Mouse (Mus musculus) testis, postnatal 10 days (tissue): ENCODE data around the gene Phf21a.
A peak's percentile ranks its signal among the peaks of the same experiment; 100 is the strongest.

Source experiments
- DNase-seq: peaks from one replicate; pipeline ENCODE4 v3.0.0; 2021; ENCODE audit warnings: low spot score

Phf21a gene

DNA sequence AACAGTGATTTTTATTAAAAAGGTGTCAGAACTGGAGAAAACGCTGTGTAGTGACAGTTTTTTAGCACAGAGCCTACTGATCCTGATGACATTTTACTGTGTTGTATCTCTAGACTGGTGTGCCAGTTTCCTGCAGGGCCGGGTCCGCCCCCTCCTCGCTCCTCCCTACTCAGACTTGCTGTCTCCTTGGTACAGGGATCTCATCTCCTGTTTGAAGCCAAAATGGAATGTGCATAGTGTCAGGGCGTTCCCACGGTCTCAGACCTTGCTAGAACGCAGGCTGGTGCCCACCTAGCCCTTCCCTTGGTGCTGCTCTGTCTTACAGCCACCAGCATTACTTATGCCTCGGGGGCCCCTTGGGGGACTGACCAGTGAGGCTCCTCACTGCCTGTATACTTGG lies 268.9 kb downstream of the Phf21a start:
- DNase-seq, result no peak

DNA sequence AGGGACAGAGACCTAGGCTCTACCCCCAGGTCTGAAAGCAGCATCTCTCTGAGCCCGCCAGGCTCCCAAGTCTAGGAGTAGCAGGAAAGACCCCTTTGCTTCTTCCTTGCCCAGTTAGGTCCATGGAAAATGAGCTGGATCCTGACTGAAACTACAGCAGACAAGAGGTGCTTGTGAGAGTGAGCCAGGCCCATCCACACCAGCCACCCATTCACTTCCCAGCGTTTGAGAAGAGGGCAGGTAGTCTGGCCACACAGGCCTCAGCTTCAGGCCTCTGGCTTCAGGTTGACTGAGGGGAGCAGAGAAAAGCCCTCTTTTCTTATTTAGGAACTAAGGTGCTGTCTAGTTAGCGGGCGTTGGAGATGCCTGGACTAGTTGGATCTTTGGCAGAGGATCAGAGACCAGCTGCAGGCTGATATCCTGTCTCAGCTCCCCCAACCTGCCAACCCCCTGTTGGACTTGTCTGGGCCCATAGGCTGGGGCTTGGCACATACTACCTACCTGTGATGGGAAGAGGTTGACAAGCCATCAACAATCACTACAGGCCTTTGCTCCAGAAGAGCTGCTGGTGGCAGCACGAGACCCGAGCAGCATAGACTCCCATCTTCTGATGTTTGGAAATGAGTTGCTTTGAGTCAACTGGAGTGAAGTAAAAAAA lies 269.8 kb downstream of the Phf21a start:
- DNase-seq, result no peak

GRCm38 (mm10) chr2:92364086-92364485 lies 271.2 kb downstream of the Phf21a start:
- no peak for DNase-seq

GRCm38 (mm10) chr2:92365568-92365967 lies 272.7 kb downstream of the Phf21a start:
- DNase-seq, result no peak

DNA sequence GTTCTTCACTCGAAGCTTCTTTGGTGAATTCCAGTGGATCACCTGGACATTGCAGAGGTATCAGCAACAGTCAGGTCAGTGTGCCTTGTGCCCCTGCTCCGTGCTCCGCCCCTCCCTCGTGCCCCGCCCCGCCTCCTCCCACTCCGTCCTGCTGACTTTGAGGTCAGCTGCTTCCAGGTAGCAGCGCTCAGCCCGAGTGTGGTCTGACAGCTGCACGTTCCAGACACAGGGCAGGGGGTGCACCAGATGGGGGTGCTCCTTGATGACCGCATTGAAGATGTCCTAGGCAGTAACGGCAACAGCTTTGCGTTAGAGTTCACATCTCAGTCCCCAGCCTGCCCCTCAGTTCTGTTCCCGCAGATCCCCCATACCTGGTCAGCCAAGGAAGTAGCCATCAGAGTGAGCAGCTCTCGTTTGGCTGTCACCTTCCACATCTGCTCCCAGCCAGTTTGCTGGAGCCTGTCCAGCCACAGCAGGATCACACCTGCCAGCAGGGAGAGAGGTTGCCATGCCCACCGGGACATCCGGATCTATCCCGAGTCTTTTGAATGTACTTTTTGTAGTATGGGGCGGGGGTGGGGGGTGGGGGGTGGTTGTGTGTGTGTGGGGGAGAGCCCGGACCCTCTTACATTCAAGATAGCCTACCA lies 274.6 kb downstream of the Phf21a start:
- DNase-seq, result no peak

DNA sequence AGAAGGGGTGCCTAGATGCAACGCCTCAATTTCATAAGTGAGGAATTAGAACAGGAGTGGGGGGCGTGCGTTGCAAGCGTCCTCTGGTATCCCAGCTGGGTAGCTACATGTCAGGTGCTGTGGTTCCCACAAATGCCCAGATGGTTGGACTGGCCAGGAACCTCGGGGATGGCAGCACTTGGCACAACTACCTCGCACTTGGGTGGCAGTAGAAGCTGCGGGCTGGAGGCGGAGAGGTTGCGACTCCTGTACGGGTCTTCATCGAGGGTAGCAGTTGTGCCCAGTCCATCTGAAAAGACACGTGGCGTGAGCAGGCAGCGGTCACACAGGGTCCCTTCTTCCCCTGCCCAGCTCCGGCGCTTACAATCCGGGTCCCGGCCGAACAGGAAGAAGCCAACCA lies 277.5 kb downstream of the Phf21a start:
- DNase-seq, result no peak

DNA sequence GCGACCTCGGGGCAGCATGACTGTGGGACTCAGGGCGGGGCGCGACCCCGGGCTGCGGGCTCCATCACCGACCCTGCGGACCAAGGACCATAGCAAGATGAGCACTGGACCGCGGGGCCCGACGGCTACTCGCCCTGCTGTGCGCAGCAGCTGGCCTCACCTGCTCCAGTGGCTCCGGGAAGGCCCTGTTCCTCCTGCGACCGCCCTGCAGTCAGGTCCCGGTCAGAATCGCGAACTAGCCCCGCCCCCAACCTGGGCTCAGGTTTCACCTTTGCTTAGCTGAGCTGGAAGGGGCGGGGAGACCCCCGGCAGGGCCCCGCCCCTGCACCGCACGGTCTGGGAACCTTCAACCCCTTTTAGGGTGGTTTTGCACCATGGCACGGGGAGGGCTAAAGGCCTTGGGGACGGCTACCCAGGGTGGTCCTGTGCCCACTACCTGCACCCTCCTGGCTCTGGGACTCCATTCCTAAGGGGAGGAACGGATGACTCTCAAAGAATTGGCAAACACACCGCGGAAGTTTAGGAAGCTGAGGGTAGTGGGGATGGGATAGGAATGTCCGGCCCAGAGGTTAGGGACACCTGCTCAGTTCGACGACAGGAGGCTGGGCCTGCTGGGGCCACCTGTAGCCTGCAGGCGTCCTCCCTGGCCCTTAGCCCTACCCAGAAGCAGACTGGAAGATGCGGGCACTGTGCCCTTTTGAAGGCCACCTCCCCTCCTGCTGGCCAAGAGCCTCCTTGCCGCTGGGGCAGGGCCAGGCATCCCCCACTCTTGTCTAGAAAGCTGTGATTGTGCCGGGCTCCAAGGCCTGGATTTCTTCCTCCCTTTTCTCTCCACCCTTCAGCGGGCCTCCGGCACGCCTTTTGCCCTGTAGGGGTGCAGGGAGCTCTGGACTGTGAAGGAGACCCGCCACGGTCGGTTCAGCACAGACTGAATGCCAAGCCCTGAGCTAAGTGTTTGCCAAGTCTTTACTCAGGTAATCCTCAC lies 278.2 kb downstream of the Phf21a start:
- DNase-seq, result peak; percentile 80

DNA sequence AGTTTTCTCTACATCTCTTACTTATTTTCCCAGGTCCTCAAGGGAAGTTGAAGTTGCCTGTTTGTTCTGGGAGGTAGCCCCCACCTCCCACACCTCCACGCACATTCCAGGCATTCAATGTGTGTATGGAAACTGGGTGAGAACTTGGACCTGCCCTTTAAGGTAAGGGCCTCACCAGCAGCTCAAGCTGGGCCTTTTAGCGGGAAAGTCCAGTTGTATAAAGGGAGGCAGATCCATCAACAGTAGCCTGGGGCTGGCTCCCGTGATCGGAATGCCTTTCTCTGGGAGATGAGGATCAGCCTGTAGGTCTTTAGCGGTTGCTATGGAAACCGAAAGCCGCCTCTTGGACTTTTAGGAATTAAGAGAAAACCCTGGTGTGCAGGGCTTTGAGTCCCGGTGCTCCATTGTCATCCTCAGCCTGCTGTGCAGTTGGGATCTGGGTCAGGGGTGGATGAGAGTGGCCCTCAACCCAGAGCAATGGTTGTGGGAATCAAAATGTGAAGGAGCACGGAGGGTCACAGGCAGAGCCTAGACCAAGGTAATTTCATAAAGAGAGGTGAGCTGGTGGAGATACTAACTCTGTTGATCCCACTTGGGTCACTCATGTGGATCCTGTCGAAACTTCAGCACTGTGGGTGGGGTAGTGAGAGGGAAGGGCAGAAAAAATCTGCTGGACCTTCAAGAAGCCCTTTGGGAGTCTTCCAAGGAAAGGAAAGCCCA lies 279.2 kb downstream of the Phf21a start:
- no peak for DNase-seq

DNA sequence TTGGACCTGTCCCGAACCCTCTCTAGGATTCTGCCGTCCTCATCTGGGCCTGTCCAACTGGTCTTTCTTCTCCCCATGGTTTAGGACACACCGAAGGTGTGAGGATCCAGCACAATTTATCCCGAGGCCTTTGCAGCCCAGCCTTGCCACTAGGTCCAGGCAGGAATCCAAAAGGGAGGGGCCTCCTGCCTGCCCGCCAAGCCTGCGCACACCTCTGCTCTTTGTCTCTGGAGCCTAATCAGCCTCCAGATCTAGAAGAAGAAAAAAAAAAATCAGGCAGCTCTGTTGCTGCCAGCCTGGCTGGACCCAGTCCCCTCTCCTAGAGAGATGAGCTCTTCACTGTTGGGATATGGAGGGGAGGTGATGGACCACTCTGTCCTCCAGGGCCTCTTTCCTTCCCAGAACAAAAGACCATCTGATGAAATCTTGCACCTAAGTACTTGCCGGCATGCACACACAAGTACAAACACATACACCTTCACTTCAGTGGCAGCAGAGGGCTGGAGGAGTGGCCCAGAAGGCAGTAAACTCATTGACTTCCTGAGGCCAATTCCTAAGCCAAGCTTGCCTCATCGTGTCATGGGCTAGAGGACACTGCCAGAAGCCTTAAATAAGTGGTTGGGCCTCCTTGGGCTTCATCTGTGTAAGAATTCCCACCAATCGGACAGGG lies 280.0 kb downstream of the Phf21a start:
- DNase-seq, result no peak

DNA sequence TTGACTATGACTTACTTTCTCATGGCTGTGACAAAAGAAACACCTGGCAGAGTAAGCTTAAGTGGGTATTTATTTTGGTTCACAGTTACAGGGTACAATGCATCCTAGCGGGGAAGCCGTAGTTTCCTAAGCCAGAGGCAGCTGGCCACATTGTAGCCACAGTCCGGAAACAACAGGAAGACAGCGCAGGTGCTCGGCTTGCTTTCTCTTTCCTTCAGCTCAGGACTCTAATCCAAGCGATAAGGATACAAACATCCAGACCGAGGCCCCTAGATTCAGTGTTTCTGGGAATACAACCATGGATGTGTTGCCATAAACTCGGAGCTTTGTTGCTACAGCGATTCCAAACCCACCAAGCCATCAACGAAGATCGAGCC lies 280.5 kb downstream of the Phf21a start:
- no peak for DNase-seq

DNA sequence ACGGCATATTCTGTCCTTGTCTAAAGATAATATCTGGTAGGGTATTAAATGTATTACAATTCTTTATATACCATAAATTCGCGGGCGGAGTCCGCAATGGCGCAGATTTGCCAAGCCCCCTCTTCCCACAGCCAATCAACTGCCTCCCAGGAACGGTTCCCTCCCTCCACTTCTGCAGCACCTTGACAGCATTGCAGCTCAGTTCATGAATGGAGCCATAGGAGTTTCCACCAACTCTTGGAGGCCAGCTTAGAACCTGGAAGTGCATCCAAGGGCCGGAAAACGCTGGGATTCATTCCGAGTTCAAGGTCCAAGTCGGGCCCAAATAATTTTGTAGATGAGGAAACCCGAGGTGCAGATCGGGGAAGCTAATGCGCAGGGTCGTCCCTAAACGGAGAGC lies 281.6 kb downstream of the Phf21a start, which contains the start of the genes Pex16 and Large2:
Gene Pex16, plus strand, starts transcription at position 163 of the 400 bp plus-strand sequence.
Gene Large2, minus strand, starts transcription at position 356 of the 400 bp plus-strand sequence.
- no peak for DNase-seq

- peak; percentile 91 for DNase-seq
These were observed 282.2 kb downstream of the Phf21a start for GRCm38 (mm10) chr2:92375099-92375623.

GRCm38 (mm10) chr2:92375788-92376187 lies 282.9 kb downstream of the Phf21a start:
- no peak for DNase-seq

- DNase-seq, result no peak
These were observed 283.4 kb downstream of the Phf21a start for GRCm38 (mm10) chr2:92376300-92376699.

DNA sequence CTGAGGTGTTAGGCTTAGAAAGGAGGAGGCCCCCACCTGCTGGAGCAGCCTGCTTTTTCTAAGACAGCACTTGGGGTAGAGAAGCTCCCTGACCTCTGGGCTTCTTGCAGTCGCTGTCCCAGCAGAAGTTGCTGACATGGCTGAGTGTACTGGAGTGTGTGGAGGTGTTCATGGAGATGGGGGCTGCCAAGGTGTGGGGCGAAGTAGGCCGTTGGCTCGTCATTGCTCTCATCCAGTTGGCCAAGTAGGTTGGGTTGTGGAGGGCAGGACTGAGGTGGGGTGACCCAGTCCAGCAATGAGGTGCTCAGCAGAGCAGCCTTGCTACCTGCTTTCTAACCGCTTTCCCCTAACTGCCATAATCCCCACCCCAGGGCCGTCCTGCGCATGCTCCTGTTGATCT lies 284.4 kb downstream of the Phf21a start:
- no peak for DNase-seq

GRCm38 (mm10) chr2:92379783-92380494 lies 287.0 kb downstream of the Phf21a start:
- no peak for DNase-seq

GRCm38 (mm10) chr2:92380495-92381050 lies 287.7 kb downstream of the Phf21a start:
- DNase-seq, result no peak

DNA sequence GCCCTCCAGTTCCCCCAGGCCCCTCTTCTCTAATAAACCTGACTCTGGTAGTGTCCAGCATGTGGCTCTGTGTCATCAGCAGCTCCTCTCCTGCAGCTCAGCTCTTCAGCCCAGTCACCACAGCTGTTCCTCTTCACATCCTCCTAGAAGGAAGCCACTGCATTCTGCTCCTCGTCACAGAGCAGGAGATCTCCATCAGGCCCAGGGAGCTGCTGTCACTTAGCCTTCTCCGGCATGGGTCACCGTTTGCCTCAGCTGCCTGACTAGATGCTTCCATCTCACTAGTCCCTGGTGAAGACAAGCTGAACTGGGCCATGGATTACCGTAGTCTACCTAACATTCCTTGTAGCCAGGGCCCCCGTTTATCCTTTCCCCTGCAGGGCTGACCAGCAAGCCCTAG lies 288.2 kb downstream of the Phf21a start:
- no peak for DNase-seq

GRCm38 (mm10) chr2:92381901-92382588 lies 289.1 kb downstream of the Phf21a start, which contains the start of gene 1700029I15Rik:
TSS of gene 1700029I15Rik (plus strand) at chr2:92382538.
- DNase-seq, result no peak
